Mouse (Mus musculus): ENCODE measurements at regions not wholly inside any gene's neighbourhood (a gene's known extent, or its start where the extent isn't known, plus 50 kb on each side); places are given as distances from the start of the nearest gene placed in this dataset.

GRCm38 (mm10) chr3:51135581-51135980, 88.7 kb upstream of the Noct start:
- no peak overlapping the region for H3K9ac ChIP-seq (replicated peaks)
- no peaks in the 10 kb centered on the region for H3K27me3 ChIP-seq
- no peaks in the 10 kb centered on the region for H3K9me3 ChIP-seq
- H3K36me3 ChIP-seq: no peaks in the 10 kb centered on the region
- H3K4me3 ChIP-seq: no peak overlapping the region
- no peak for ATAC-seq (ENCODE audit: low FRiP score, low read depth)
- H3K4me1 ChIP-seq: peaks cover 11% of the 10 kb centered on the region
- H3K4me2 ChIP-seq (replicated peaks): no peak overlapping the region
- H3K27ac ChIP-seq (replicated peaks): no peak overlapping the region
- 53% methylated on average over 5 of the region's 5 CpGs for WGBS

- Histone ChIP-seq H3K4me2 (replicated peaks) (no peak overlapping the region), H3K4me3 (no peak overlapping the region), H3K27ac (replicated peaks) (no peak overlapping the region), H3K36me3 (no peaks in the 10 kb centered on the region), H3K4me1 (peaks cover 14% of the 10 kb centered on the region), H3K27me3 (no peaks in the 10 kb centered on the region), H3K9ac (replicated peaks) (no peak overlapping the region), H3K9me3 (no peaks in the 10 kb centered on the region)
- WGBS: 88% methylated on average over 8 of the region's 8 CpGs
- ATAC-seq (ENCODE audit: low FRiP score, low read depth): no peak
Observed at GRCm38 (mm10) chr3:51137730-51138312, 86.4 kb upstream of the Noct start.

GRCm38 (mm10) chr3:51145985-51146384, 78.3 kb upstream of the Noct start:
- H3K27ac ChIP-seq (replicated peaks): no peak overlapping the region
- H3K4me3 ChIP-seq: no peak overlapping the region
- no peaks in the 10 kb centered on the region for H3K36me3 ChIP-seq
- 85% methylated on average over 2 of the region's 2 CpGs for WGBS
- ATAC-seq (ENCODE audit: low FRiP score, low read depth): no peak
- H3K9ac ChIP-seq (replicated peaks): no peak overlapping the region
- no peaks in the 10 kb centered on the region for H3K27me3 ChIP-seq
- H3K4me2 ChIP-seq (replicated peaks): no peak overlapping the region
- H3K9me3 ChIP-seq: no peaks in the 10 kb centered on the region
- H3K4me1 ChIP-seq: 0 out of 2 replicates have a peak, but pooled peaks cover 3% of the 10 kb centered on the region

- no peaks in the 10 kb centered on the region for H3K4me1 ChIP-seq
- no peak overlapping the region for H3K27ac ChIP-seq (replicated peaks)
- no peaks in the 10 kb centered on the region for H3K36me3 ChIP-seq
- 76% methylated on average over 6 of the region's 6 CpGs for WGBS
- no peak overlapping the region for H3K9ac ChIP-seq (replicated peaks)
- H3K9me3 ChIP-seq: no peaks in the 10 kb centered on the region
- ATAC-seq (ENCODE audit: low FRiP score, low read depth): no peak
- no peak overlapping the region for H3K4me2 ChIP-seq (replicated peaks)
- H3K4me3 ChIP-seq: no peak overlapping the region
- no peaks in the 10 kb centered on the region for H3K27me3 ChIP-seq
Observed at GRCm38 (mm10) chr3:51150012-51150411, 74.2 kb upstream of the Noct start.

- 94% methylated on average over 4 of the region's 4 CpGs for WGBS
- Histone ChIP-seq H3K4me2 (replicated peaks) (no peak overlapping the region), H3K36me3 (no peaks in the 10 kb centered on the region), H3K4me1 (no peaks in the 10 kb centered on the region), H3K4me3 (no peak overlapping the region), H3K9ac (replicated peaks) (no peak overlapping the region), H3K27me3 (no peaks in the 10 kb centered on the region), H3K27ac (replicated peaks) (no peak overlapping the region), H3K9me3 (no peaks in the 10 kb centered on the region)
- no peak for ATAC-seq (ENCODE audit: low FRiP score, low read depth)
Observed at GRCm38 (mm10) chr3:51151104-51151503, 73.1 kb upstream of the Noct start.

- Histone ChIP-seq H3K9ac (replicated peaks) (no peak overlapping the region), H3K27ac (replicated peaks) (no peak overlapping the region), H3K4me3 (no peak overlapping the region), H3K4me2 (replicated peaks) (no peak overlapping the region), H3K27me3 (0 out of 2 replicates have a peak, but pooled peaks cover 2% of the 10 kb centered on the region), H3K9me3 (no peaks in the 10 kb centered on the region), H3K36me3 (no peaks in the 10 kb centered on the region), H3K4me1 (peaks cover 12% of the 10 kb centered on the region)
- ATAC-seq (ENCODE audit: low FRiP score, low read depth): no peak
- 75% methylated on average over 4 of the region's 4 CpGs for WGBS
Observed at GRCm38 (mm10) chr3:51155621-51156020, 68.6 kb upstream of the Noct start.

- Histone ChIP-seq H3K9me3 (no peaks in the 10 kb centered on the region), H3K9ac (replicated peaks) (no peak overlapping the region), H3K4me2 (replicated peaks) (no peak overlapping the region), H3K4me3 (no peak overlapping the region), H3K27me3 (peaks cover 7% of the 10 kb centered on the region; the same call in 1 of the 2 replicates), H3K27ac (replicated peaks) (peak overlapping the region; percentile 54), H3K4me1 (peaks cover 12% of the 10 kb centered on the region), H3K36me3 (no peaks in the 10 kb centered on the region)
- peak; percentile 74 for ATAC-seq (ENCODE audit: low FRiP score, low read depth)
- 43% methylated on average over 20 of the region's 20 CpGs for WGBS
Observed at GRCm38 (mm10) chr3:51156386-51157290, 67.6 kb upstream of the Noct start.

GRCm38 (mm10) chr3:51157291-51157650, 67.0 kb upstream of the Noct start:
- H3K4me3 ChIP-seq: no peak overlapping the region
- peaks cover 7% of the 10 kb centered on the region; the same call in 1 of the 2 replicates for H3K27me3 ChIP-seq
- no peak overlapping the region for H3K4me2 ChIP-seq (replicated peaks)
- no peak for ATAC-seq (ENCODE audit: low FRiP score, low read depth)
- H3K9ac ChIP-seq (replicated peaks): no peak overlapping the region
- H3K4me1 ChIP-seq: peaks cover 12% of the 10 kb centered on the region
- 30% methylated on average over 4 of the region's 4 CpGs for WGBS
- H3K27ac ChIP-seq (replicated peaks): peak overlapping the region; percentile 54
- no peaks in the 10 kb centered on the region for H3K36me3 ChIP-seq
- no peaks in the 10 kb centered on the region for H3K9me3 ChIP-seq

- no peak for ATAC-seq (ENCODE audit: low FRiP score, low read depth)
- peaks cover 12% of the 10 kb centered on the region for H3K4me1 ChIP-seq
Observed at GRCm38 (mm10) chr3:51158449-51158848, 65.8 kb upstream of the Noct start.

GRCm38 (mm10) chr3:51159322-51159721, 64.9 kb upstream of the Noct start:
- H3K4me1 ChIP-seq: peaks cover 12% of the 10 kb centered on the region
- no peaks in the 10 kb centered on the region for H3K9me3 ChIP-seq
- 12% methylated on average over 4 of the region's 4 CpGs for WGBS
- H3K36me3 ChIP-seq: no peaks in the 10 kb centered on the region
- H3K9ac ChIP-seq (replicated peaks): no peak overlapping the region; the same call in 1 of the 2 replicates
- H3K27me3 ChIP-seq: peaks cover 7% of the 10 kb centered on the region; the same call in 1 of the 2 replicates
- no peak overlapping the region for H3K4me3 ChIP-seq
- peak overlapping the region; percentile 40 for H3K27ac ChIP-seq (replicated peaks)
- no peak overlapping the region for H3K4me2 ChIP-seq (replicated peaks)
- ATAC-seq (ENCODE audit: low FRiP score, low read depth): peak; percentile 51

More at GRCm38 (mm10) chr3:51158449-51158848, 65.8 kb upstream of the Noct start:
- Histone ChIP-seq H3K36me3 (no peaks in the 10 kb centered on the region), H3K4me3 (no peak overlapping the region), H3K9me3 (no peaks in the 10 kb centered on the region), H3K27ac (replicated peaks) (peak overlapping the region; percentile 20; the same call in 1 of the 2 replicates), H3K4me2 (replicated peaks) (no peak overlapping the region), H3K9ac (replicated peaks) (no peak overlapping the region), H3K27me3 (peaks cover 7% of the 10 kb centered on the region; the same call in 1 of the 2 replicates)
- WGBS: 66% methylated on average over 4 of the region's 4 CpGs

- Histone ChIP-seq H3K9ac (replicated peaks) (no peak overlapping the region), H3K27ac (replicated peaks) (peak overlapping the region; percentile 40), H3K9me3 (no peaks in the 10 kb centered on the region), H3K36me3 (no peaks in the 10 kb centered on the region), H3K27me3 (peaks cover 7% of the 10 kb centered on the region; the same call in 1 of the 2 replicates), H3K4me2 (replicated peaks) (no peak overlapping the region), H3K4me1 (peaks cover 12% of the 10 kb centered on the region), H3K4me3 (no peak overlapping the region)
- ATAC-seq (ENCODE audit: low FRiP score, low read depth): 0 out of 2 replicates have a peak, but pooled peaks have one; percentile 6
- 64% methylated on average over 9 of the region's 9 CpGs for WGBS
Observed at GRCm38 (mm10) chr3:51159881-51160280, 64.4 kb upstream of the Noct start.

GRCm38 (mm10) chr3:51160625-51161024, 63.6 kb upstream of the Noct start:
- no peak for ATAC-seq (ENCODE audit: low FRiP score, low read depth)
- Histone ChIP-seq H3K4me2 (replicated peaks) (no peak overlapping the region), H3K9ac (replicated peaks) (no peak overlapping the region), H3K4me1 (peaks cover 12% of the 10 kb centered on the region), H3K36me3 (no peaks in the 10 kb centered on the region), H3K27me3 (peaks cover 7% of the 10 kb centered on the region; the same call in 1 of the 2 replicates), H3K27ac (replicated peaks) (no peak overlapping the region), H3K4me3 (no peak overlapping the region), H3K9me3 (no peaks in the 10 kb centered on the region)
- 84% methylated on average over 7 of the region's 7 CpGs for WGBS

Measured in midbrain, embryonic 12.5 days (tissue).